Mouse (Mus musculus) ovary, postnatal 14 days (tissue): ENCODE data around the gene Kif5c.

Experiments
- DNase-seq: peaks from one replicate; pipeline ENCODE4 v3.0.0; 2022; ENCODE audit warnings: low spot score

Kif5c gene

DNA sequence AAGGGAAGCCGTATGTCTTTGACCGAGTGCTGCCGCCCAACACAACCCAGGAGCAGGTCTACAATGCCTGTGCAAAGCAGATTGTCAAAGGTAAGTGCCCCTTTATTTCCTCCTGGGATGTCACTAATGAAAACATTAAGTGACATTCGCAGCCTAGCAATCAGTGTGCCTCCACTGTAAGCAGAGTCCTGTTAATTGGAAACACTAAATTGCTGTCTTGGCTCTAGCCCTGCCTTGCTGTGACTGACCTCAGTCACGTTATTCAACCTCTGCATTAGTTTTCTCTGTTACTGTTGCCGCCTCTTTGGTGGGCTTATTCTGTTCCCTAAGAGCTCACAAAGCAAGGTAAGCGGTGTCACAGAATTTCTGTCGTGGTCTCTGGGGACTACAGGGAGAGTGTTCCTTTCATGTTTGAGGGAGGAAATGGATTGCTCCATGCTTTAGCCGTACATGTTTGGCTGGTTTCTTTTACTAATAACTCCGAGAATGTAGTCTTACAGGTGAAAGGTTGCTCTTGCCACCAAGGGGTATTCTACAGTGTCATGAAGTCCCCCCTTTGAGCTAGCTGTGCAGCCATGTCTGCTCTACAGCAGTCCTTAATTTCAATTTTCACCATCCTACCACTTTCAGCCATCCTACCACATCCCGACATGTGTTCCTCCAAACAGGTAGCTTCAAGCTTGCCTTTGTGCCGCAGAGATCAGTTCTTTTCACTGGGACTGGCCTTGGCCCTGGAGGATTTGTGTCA is 52.8 kb downstream of the Kif5c start:
- DNase-seq = no peak

DNA sequence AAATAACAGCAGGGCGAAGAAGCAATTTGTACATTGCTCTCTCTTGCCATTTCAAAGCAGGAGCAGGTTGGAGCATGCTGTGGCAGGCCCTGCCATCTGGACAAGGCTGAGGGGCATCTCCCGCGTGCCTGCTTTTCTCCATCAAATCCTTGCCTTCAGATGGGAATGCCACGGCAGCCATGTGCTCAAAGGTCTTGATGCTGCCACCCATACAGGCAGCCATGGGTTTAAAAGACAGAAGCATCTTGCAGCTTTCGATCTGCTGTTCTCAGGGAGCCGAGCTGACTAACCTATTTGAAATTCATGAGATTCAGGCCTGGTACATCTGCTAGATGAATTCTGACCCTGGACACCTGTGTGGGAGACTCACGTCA is 53.4 kb downstream of the Kif5c start:
- DNase-seq = no peak

DNA sequence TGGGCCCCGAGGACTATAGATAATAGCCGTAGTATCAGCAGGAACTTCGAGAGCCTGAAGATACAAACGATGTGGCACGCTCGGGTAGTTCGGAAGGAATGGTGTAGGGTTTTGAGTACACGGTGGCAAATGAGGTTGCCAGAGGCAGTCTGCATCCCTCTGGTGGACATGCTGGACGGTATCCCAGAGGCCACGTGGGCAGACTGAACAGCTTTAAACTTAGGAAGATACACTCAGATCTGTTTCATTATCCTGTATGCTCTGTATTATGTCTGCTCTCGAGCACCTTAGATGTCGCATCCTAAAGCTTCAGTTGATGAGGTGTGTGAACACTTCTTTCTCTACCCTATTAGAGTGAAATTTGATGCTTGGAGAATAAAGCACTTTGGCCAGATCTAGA is 56.9 kb downstream of the Kif5c start:
- DNase-seq = no peak

DNA sequence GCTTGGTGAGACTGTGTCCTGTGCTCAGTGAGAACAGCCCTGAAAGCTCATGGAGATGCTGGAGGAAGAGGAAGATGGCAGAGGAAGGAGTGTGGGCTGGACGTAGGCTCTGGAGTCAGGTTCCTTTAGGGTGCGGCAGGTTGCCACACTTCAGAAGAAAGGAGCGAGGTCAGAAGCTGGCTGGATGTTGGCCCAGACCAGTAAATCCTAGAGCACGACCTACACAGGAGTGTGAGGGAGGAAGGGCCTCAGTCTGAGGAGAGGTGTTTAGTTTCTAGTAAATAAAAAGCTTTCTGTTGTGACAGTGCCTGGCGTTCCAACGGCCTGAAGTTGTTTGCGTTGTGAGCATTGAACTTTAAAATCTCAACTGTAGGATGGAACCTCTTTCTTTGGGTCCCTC is 59.3 kb downstream of the Kif5c start:
- DNase-seq = no peak

DNA sequence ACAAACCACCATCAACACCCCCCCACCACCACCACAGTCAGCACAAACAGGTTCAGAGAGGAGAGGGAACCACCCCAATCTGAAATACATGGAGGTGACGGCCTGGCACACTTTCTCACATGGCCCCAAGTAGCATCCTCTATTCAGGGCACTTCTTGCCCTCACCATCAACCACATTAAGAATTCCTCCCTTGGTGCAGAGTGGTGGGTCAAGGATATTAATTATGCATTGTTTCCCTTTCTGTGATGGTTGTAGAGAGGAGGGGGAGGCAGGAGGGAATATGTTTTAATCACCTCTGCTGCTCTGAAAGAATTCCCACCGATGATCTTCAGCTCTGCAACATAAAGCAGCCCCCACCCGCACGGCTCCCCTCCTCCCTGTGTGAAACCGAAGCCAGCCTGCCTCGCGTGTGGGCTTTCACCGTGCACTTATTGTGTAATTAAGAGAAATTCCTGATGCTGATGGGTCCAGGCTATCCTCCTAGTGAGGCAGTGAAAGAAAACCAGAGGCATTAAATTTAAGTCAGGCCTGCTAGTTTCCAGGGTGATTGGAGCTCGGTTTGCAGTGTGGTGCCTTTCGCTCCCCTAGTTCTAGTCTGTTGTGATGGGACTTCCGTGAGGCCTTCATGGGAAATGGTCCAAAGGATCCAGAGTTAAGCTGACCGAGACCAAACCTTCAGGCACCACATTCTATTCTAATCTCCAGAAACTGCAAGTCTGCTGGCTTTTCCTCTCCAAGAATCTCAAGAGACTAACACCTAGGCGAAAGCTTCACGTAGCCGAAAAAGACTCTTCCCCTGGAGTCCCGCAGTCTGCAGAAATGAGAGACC is 60.3 kb downstream of the Kif5c start:
- DNase-seq = no peak

DNA sequence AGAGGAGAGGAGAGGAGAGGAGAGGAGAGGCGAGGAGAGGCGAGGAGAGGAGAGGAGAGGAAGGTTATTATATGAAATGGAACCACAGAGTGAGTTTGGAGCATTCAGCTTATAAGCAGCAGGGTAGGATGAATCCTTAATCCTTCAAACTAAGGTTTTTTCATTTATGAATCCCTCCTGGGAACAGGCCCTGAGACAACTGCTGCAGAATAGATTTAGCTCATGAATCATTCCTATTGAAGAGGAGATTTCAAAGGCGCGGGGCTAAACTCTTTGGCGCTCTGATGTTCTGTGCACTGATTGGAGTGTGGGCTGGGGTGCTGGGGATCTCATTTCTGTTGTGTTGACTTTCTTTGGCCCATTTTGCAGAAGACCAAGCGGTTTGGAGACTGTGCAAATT is 63.7 kb downstream of the Kif5c start:
- no peak for DNase-seq

DNA sequence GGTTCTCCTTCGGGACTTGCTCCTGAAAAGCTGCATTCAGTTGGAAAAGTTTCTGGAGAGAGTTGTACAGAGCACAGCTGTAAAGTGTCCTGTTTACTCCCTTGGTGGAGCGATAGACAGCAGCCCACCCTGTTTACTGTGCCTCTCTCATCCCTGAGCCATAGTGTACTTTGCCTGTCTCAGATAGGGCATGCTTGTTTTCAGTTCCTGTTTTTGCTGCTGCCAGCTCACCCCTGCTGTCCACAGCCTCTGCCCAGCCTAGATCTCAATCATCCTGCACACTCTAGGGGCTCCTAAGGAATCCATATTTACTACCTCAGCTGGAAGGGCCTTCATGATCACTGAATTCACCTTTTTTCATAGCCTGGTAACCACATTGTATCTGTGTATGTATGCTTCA is 65.7 kb downstream of the Kif5c start:
- DNase-seq = no peak

DNA sequence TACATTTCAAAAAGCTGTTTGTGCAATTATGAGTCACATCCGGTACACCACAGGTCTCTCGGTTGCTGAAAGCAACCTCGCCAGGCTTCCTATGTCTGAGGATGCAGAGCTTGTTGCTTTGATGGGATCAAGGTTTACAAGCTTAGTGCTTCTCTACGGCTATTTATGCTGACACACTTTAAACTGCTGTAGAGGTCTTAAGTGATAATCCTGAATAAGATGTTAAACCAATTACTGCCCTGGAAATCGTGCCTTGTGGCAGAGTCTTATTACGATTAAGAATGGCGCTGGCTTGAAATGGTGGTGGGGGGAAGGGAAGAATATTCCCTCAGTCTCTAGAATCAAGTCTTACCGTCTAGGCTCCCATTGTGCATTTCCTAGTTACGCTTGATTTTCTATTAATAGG is 71.3 kb downstream of the Kif5c start:
- no peak for DNase-seq

DNA sequence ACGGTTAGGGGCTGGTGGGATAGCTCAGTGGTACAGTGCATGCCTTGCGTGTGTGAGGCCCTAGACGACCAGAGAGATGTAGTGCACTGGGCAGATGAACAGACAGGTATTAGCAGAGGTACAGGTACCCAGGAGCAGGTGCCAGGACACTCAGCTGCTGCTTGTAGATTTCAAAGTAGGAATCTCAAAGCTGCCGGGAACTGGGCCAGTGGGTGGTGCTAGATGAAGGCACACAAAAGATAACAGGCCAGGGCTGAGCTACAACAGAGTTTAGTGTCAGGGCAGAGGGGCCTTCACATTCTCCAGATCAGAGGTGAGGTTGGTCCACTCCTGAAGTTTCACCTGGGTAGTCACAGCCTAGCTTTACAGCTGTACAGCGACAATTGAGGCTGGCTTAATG is 72.3 kb downstream of the Kif5c start:
- DNase-seq = no peak

DNA sequence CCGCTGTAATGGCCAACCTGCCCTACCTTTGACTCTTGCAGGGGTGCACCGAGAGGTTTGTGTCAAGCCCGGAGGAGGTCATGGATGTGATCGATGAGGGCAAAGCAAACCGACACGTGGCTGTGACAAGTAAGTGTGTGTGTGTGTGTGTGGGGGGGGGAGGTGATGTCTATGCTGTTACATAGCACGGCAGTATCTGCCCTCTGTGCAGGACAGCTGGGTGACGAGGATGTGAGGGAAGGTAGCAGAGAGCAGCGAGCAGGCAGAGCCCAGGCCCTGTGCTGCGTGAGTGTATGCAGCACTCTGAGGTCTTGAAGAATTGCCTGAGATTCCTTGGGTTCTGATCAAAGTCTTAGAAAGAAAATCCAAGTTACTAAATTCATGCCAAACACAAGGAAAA is 75.6 kb downstream of the Kif5c start:
- DNase-seq = no peak

DNA sequence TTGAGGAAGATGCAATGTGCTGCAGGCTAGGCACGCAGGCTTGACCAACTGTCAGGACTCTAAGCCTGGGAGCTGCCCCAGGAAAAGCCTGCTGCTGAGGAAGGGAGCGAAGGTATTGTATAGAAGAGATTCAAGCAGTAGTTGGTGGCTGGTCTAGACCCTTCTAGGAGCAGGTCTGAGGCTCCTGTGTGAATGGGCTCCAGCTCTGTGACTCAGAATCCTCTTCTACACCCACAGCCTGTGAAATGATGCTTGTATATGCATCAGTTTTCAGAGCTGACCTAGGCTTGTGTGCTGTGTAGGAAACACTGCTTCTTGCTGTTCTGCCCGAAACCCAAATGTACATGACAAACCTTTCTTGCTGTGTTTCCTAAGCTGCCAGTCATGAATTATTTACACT is 76.4 kb downstream of the Kif5c start:
- no peak for DNase-seq

DNA sequence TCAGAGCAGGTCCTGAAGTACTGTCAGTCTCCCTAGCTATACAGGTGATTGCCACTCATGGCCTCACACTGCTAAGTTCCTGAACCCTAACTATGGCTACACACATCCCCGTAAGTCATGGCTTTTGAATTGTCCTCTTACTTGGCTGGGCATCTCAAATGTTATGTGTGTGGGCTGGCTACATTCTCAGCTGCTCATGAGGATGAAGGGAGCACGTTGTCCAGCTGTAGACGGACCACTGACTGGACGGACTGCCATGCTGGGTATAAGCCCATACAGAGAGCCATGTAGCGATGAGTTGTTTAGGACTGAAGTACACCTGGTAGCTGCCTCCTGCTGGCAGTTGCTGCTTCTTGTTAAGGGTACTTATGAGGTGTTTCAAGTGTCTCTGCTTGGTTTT is 79.8 kb downstream of the Kif5c start:
- DNase-seq = no peak

DNA sequence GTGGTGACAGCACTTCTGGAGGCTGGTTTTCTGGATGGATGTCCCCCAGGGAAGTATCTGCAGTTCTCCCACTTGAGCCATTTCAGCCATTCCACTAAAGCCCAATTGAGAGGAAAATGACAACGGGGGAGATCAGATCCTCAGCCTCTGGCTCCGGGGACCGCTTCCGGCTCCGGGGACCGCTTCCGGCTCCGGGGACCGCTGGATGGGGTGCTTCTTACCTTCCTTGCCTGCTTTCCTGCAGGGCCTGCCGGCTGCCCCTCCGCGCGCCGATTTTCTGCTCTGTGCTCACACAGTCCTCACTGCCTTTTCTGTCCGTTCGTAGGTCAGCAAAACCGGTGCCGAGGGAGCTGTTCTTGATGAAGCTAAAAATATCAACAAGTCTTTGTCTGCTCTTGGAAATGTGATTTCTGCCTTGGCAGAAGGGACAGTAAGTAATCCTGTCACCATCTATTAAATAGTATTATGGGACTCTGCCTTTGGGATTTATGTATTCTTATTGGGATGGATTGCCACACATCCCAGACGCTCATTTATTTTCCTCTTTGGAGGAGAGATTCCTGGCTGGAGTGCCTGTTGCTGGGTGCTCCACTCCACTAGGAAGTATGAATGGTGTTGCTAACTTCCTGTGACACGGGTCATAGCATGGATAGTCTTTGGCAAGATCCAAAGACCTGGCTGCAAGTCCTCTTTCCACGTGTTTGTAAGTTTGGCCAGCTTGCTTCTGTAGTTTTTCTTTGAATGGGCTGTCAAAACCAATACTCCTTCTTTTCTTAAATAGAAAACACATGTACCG is 81.3 kb downstream of the Kif5c start:
- no peak for DNase-seq

DNA sequence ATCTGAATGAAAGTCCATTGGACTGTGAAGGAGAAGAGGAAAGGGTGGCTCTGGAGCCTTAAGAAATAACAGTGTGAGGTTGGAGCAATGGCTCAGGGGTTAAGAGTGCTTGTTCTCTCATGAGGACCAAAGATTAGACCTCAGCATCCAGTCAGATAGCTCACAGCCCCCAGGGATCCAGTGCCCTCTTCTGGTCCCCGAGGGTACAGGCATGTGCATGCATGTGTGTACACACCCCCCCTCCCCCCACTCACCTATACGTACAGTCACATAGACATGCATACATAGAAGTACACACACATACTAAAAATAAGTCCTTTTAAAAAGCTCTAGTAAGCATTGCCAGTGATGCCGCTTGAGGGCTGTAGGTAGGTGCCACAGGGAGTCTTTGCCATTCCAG is 91.1 kb downstream of the Kif5c start:
- DNase-seq = no peak

DNA sequence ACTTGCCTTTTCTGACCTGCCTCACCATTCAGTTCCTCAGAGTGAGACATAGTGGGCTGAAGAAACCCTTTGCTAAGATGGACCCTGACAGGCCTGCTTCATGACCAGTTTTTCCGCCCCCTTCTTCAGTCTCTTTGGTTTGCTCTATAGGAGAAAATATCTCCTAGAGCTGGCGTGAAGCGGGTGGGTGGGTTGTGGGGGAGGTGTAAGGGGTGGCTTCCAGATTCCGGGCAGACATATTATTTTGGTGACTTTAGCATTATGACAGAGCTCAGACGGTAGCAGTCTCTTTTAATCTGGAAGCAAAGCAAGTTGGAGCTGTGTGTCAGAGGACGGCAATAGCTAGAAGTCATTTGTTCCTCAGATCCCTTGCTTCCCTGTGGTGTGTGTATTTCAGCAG is 92.6 kb downstream of the Kif5c start:
- no peak for DNase-seq

DNA sequence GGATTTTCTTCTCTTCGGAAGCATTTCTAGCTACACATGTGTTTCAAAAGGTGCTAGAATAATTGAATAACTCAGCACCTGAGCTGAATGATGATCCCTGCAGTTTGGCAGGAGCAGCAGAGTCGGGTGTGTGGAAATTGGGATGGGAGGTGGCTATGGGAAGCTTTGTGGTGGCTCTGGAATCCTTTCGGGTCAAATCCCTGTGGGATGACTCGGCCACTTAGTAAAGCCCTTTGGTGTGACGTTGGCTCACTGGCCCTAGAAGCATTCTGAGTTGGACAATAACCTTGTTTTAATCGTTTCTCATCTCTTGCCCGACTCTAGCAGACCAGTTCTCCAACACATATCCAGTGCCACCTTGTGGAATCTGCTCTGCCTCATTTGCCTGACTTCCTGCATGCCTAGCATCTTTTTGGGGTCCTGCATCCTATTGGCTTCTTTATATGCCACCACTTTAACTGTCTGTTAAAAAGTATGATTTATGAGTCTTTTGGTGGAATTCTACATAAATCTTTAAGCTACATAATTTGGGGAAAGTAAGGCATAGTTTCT is 93.3 kb downstream of the Kif5c start:
- no peak for DNase-seq

DNA sequence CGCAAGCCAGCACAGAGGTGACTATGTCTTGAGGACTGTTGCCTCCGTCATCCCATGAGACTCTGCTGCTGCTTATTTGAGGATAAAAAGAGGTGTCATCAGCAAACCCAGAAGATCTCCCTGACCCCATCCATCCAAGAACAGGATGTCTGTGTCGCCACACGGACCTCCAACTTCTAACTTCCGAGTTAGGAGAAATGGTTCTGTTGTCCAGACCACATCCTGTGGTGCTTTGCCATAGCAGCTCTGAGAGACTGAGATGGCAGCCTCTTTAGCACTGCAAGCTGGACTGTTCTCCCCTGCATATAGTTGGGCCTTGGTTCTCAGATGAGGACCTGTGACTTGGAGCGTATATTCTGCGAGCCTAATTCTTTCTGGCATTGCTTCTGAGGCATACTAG is 97.4 kb downstream of the Kif5c start:
- DNase-seq = no peak

DNA sequence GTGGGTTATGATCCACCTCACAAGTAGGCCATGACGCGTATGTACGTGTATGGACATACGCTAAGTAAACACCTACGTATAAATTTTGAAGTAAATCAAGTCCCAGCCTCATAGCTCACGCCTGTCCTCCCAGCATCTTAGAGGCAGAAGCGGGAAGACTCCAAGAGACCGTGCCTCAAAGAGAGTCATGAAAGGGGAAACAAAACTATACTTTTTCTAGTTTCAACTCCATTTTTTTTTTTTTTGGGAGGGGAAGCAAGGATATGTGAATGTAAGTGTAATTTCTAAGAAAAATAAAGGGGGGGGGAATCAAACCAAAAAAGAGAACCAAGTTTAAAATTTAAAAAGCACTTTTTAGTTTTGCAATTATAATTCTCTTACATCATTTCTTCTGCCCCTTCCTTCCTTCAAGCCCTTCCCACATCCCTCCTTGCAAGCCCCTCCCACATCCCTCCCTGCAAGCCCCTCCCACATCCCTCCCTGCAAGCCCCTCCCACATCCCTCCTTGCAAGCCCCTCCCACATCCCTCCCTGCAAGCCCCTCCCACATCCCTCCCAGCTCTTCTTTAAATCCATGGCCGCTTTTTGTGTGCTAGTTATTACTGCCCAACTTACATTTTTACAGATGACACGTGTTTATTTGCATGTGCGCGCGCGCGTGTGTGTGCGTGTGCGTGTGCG is 98.5 kb downstream of the Kif5c start:
- DNase-seq = no peak

DNA sequence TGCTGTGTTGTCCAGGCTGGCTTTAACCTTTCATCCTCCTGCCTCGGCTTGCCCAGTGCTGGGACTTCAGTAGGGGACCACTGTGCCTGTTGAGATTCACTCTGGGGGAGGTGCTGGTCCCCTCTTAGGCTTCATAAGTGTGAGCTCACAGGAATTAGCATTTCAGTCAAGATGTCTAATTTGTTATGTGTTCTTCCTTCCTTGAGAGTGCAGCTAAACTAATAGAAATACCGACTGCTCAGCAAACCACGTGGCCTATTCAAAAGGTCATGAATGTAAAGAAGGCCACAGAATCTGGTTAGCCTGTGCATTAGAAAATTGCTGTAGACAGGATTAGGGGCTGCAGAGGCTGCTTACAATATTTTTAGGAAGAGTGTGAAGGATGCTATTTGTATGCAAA is 99.4 kb downstream of the Kif5c start:
- DNase-seq = no peak

DNA sequence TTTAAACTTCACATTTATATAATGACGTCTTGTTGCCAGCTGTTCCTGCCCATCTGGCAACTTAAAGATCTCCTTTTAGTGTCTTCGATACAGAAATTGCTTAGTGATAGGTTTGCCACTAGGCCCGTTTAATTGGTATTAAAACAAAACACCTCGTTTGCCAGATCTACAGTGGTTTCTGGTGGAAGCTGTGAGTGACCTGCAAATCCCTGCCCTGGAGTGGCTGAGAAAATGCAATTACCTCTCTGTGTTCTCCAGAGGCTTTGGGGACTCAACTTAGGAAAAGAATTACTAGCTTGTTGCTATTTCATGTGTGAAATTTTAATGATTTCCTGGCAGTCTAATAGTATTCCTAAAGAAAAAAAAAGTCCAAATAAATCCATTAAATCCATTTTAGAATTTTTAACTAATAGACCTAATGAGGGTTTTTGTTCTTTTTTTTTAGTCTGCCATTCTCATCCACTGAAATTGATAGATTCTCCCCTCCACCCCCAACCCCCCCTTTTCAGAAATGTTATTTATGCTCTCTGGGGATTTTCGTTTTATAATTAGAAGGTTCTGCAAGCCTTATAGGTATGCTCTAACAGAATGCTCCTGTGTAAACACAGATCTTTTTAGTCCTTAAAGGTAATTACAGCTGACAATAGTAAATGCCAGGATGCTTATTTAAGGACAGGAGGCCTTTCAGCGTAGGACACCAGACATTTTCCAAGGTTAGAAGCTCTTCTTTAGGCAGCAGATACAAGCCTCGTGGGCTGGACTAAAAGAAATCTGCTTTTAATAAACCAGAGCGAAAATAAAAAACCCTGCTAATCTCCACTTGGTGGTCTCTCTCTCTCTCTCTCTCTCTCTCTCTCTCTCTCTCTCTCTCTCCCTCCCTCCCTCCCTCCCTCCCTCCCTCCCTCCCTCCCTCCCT is 100.1 kb downstream of the Kif5c start:
- no peak for DNase-seq

DNA sequence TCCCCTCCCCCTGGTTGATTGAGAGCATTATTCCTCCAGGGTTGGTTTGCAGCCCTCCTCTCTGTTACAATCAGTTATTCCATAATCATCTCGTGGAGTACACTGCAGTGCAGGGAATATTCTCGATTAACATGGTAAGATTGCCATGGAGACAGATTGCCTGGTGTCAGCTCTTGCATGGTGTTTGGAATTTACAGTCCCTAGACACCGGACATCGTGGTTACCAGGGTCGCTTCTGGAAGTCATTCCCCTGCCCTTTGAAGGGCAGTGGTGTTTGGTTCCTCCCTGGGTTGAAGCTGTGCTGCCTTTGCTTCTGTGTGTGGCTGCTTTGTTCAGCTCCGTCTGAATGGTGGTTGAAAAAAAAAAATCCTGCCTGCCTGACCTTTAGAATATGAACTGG is 100.8 kb downstream of the Kif5c start:
- DNase-seq = no peak
